Mouse (Mus musculus) heart, postnatal 0 days (tissue): ENCODE results near the gene Dnajb3.

ENCODE experiments used
- CTCF ChIP-seq: IDR thresholded peaks from 2 replicates; pipeline ENCODE4 v1.5.1; 2016; ENCODE audit warnings: antibody characterized with exemption, control low read depth, low read depth
- EP300 ChIP-seq: IDR thresholded peaks from 2 replicates; pipeline ENCODE4 v1.6.1; 2016; ENCODE audit warnings: antibody characterized with exemption, low read depth

DNA sequence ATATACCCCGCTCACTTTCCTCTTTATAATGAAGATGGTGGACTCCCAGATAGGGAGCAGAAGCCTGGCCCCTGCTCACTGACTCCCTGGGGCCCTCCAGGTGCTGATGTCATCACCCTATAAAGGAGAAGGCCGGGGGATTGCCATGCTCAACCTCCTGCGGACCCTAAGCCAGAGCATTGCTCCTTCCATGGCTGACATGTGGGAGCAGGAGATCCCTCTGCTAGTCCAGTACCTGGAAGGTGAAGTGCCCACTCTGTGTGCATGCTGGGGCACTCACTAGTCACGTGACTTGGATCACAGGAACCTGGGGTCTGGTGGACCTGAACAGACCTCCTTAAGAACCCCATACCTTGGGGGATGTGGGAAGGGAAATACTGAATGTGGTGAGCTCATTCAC, 35.0 kb upstream of the Dnajb3 start:
- TF ChIP-seq CTCF = no peak
- no peak for TF ChIP-seq EP300
